Mouse (Mus musculus) liver, embryonic 11.5 days (tissue): Measurements from ENCODE around the gene Fads3. TPM values are rescaled to one million over a fixed set of nuclear protein-coding genes. Genes with fewer than 3 reads are reported as not detected.

ENCODE experiments used
- polyA plus RNA-seq: library from polyadenylated mRNA; unstranded; fragments of >200 nt; fragmentation: Nextera tagmentation; extraction: Ambion mirVana; gene quantifications from 2 replicates; pipeline ENCODE4 v1.2.1, GENCODE M21; 2014

Gene Fads3
- polyA plus RNA-seq, 1 experiment from 2014 or later: 7.2 TPM

Other genes starting within 250 kb of the Fads3 start
- not detected in 2 replicates for gene Scgb2a2, start 194.0 kb upstream of the Fads3 start, polyA plus RNA-seq
- 116 and 118 TPM in 2 replicates for gene Incenp, start 142.0 kb upstream of the Fads3 start, polyA plus RNA-seq
- gene Fth1, start 61.0 kb upstream of the Fads3 start, polyA plus RNA-seq: 3,796 and 3,887 TPM in 2 replicates
- gene Best1, start 39.9 kb upstream of the Fads3 start, polyA plus RNA-seq: 0.31 and 0.59 TPM in 2 replicates
- 133 and 137 TPM in 2 replicates for gene Rab3il1, start 39.9 kb upstream of the Fads3 start, polyA plus RNA-seq
- 48.8 and 54.3 TPM in 2 replicates for gene Fads2, start 60.2 kb downstream of the Fads3 start, polyA plus RNA-seq
- 113 and 121 TPM in 2 replicates for gene Fads1, start 141.3 kb downstream of the Fads3 start, polyA plus RNA-seq
- gene Tmem258, start 162.4 kb downstream of the Fads3 start, polyA plus RNA-seq: 472 and 478 TPM in 2 replicates
- 215 and 236 TPM in 2 replicates for gene Fen1, start 162.6 kb downstream of the Fads3 start, polyA plus RNA-seq
- 23.8 and 24.1 TPM in 2 replicates for gene Myrf, start 199.2 kb downstream of the Fads3 start, polyA plus RNA-seq